Mouse (Mus musculus) right cerebral cortex, postnatal 10 days (tissue): ENCODE results near the gene Ttc19.
"Not testable (repeated sequence)": the region's sequence is repeated elsewhere in the genome, so short reads cannot be mapped to it uniquely, and the experiment has no call there.

Experiments
- DNase-seq, 2 experiments: peaks; one replicate each; pipeline ENCODE4 v3.0.0; 2021; ENCODE audit warnings: low spot score in 2 of 2

Ttc19 gene

GRCm38 (mm10) chr11:62284020-62284419 lies 2.7 kb downstream of the Ttc19 start:
- DNase-seq, result not testable (repeated sequence)

GRCm38 (mm10) chr11:62285020-62285419 lies 3.7 kb downstream of the Ttc19 start:
- DNase-seq, result no peak

DNA sequence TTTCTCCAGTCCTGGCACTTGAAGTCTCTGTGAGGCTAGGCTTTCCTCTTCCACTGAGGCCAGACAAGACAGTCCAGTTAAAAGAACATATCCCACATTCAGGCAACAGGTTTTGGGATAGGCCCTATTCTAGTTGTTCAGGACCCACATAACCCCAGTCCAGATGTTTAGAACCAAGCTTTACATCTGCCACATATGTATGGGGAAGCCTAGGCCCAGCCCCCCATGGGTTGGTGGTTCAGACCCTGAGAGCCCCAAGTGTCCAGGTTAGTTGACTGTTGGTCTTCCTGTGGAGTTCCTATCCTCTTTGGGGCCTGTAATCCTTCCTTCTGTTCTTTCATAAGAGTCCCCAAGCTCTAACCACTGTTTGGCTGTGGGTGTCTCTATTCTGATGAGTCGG lies 6.4 kb downstream of the Ttc19 start:
- no peak for DNase-seq

- DNase-seq, result no peak
These were observed 12.8 kb downstream of the Ttc19 start for GRCm38 (mm10) chr11:62294121-62294520.

DNA sequence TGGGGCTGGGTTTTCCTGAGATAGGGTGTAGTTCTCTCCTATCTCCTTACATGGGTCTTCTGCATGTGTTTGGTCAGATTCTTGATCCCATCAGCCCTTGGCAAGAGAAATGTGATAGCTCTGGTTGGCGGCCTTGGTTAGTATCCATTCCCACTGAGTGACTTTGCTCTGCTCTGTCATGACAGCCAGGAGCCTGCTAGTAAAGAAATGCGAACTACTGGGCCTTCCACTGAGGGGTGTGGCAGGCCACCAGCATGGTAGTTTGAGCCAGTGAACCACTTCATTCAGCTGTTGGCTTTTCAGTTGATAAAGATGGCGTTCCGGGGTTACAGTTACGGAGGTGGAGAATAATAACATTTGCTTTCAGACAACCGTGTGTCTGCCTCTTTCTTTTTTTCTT lies 17.6 kb downstream of the Ttc19 start:
- DNase-seq, result no peak

GRCm38 (mm10) chr11:62305866-62306265 lies 24.6 kb downstream of the Ttc19 start:
- no peak for DNase-seq

- no peak for DNase-seq
These were observed 28.0 kb downstream of the Ttc19 start for GRCm38 (mm10) chr11:62309296-62309695.

- DNase-seq, result no peak
These were observed 33.7 kb downstream of the Ttc19 start for GRCm38 (mm10) chr11:62314984-62315383.

DNA sequence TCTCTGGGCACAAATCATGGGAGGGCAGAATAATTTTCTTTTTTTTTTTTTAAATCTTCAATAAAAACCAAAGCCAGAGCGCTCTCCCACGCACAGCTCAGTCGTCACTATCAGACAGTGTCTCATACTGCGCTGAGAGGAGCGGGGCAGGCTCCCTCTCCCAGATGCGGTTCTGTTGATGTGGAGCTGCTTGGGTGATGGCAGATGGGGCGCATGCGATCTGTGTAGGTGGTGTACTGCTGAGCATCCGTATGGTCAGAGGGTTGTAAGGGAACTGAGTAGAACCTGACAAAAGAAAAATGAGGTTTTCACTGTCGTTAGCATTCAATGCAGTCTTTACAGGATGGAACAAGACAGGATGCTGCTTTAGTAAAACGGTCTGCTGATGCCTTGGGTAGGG lies 36.5 kb downstream of the Ttc19 start:
- DNase-seq, result peak; percentile 65 to 72

DNA sequence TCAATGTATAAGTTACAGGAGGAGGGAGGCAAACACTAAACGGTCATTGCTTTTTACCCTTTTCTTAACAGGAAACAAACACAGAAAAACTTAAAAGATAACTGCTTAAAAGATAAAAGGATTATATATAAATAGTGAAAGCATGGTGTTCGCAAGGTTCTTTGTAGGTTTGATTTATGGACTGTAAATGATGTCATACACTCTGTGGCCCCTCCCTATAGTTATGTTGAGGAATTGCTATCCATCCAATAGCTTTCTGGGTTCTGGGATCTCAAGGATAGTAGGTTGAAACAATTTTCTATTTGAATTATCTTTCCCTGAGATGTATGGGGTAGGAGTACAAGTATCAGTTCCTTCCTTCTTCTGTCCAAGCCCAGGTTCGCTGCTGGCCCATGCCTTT lies 38.8 kb downstream of the Ttc19 start:
- DNase-seq, result no peak

DNA sequence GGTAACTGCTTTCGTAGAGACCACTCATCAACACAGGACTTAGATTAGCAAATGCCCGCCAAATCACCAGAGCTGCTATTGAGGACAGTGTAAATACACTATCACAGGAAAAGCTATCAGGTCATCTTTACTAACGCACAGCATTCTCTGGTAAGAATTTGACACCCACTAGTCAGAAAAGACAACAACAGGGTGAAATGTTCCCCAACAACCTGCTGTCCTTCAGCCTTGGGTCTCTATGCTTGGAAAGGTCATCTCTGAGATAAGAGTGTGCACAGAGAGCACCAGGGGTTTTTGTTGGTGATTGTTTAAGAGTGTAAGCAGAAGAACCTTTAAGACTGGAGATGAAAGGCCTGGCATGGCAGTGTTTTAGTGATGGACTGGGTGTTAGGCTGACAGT lies 42.4 kb downstream of the Ttc19 start:
- DNase-seq, result no peak

DNA sequence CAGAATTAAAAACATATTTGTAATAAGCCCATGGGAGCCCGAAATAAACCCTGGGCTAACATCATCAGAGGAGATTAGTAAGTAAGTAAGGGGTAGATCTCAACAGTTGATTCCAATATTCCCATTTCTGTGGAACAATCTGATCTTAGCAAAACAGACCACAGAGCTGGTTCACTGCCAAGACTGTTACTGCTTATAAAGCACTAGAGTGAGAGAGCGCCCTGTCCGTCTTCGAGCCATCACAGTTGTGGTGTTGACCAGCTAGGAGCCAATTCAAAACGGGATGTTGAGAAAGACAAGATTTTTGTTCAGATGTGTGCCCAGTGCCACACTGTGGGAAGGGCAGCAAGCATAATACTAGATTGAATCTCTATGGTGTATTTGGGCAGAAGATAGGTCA lies 49.9 kb downstream of the Ttc19 start:
- no peak for DNase-seq

- DNase-seq, result no peak
These were observed 51.0 kb downstream of the Ttc19 start for GRCm38 (mm10) chr11:62332228-62332627.

DNA sequence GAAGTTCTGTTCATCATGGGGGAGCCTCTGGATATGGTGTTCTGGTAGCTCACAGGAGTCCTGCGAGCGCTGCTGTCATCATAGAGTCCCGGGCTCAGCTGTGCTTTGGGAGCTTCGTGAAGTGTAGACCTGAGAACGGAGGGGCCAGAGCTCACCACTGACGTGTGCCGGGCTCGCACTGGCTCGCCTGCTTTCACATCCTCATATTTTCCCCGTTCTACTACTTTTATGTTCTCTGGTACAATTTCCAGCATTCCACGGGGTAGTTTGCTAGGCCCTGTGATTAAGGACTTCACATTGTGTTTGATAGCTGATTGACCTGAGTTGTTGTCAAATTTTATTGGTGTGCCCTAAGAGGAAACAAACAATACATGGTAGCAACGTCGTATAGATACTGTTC lies 61.7 kb downstream of the Ttc19 start:
- no peak for DNase-seq

DNA sequence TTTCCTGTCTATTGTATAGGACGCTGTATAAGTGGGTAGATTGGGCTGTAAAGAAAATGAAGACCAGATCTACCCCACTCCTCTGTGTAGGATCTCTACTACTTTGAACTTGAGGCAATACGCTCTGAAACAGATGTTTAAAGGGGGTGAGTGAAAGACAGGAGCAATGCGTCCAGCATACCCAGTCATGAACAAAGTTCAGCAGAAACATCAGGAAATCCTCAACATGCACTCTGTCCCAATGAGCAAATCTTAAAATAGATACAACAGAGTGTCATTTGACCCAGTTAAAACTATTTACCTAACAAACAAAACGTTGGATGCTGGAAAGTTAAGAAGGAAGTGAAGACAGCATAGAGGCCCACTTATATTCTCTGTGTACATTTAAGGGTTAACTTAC lies 70.7 kb downstream of the Ttc19 start:
- DNase-seq, result no peak

DNA sequence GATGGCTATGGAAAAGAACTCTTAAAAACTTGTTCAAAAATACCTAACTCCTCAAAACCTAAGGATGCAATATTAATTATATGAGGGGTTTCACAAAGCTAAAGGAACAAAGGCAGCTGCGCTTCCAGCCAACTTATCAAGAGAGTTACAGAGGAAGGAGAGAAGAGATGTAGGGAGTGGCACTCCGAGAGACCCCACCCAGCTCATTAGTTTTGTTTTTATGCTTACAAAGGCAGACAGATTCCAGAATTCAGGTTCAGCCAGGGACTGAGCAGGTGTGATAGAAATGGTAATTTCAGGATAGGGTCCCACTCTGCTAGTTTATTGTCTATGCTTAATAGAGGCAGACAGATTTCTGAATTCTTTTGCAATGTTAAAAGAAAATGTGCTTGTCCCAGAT lies 73.9 kb downstream of the Ttc19 start:
- DNase-seq, result no peak

DNA sequence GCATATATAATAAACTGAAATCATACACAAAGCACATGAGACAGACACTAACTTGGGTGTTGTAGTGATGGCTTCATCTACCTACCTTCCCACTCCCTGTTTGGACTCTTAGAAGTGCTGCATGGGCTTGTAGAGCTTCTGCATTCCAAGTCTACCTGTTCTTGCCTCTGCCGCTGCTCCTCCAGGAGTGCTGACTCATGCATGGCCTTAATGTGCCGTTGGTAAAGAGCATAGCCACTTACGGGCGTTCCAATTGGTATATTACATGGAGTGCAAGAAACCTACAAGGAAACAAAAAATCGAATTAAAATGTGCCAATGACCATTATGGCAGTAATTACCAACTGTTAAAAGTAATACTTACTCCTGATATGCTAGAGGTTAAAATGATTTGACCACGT lies 85.6 kb downstream of the Ttc19 start:
- DNase-seq, result no peak

- no peak for DNase-seq
These were observed 88.7 kb downstream of the Ttc19 start for GRCm38 (mm10) chr11:62369924-62370323.

DNA sequence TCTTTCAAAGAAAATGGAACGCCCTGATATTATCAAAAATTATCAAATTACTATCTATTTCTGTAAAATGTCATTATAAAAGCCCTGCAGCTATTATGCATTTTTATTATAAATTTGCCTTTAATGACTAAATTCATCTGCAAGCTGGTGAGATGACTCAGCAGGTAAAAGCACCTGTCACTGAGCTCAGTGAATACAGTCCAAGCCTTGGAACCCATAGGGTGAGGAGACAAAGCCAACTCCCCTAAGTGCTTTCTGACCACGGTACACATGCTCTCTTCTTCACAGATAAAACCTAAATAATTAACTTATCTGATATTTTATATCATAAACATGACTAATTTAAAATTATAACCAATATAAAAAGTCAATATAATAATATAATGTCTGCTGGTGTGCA lies 90.5 kb downstream of the Ttc19 start:
- DNase-seq, result no peak

- DNase-seq, result not testable (repeated sequence)
These were observed 96.1 kb downstream of the Ttc19 start for GRCm38 (mm10) chr11:62377202-62377851.
